In the genomic region with DNA sequence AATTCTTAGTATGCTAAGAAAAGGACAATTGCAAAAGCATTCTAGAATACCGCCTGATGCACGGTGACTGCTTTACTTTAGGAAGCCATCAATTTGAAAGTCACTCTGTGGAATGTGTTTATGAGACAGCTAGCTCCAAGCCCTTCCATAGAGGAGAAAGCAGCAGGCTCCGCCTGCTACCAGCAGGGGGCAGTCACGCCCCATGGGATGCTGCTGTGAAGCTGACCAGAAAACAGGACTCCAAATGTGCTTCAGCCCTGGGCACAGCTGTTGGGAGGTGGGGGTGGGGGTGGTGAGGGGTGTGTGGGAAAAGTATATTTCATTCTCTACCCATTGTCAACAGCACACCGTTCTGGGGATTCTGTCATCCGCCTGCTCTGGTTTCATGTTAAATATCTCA, we compare ENCODE assay signal across 9 mouse cellular contexts. TPM values are rescaled to one million over a fixed set of nuclear protein-coding genes. Genes with fewer than 3 reads are reported as not detected.
DNase-seq lines count a peak whose midpoint lies in the region; ATAC-seq lines count a peak whose summit lies in the region.
"Had no signal": no experiment of that assay in that cellular context is flagged by ENCODE, and none has a peak within 500 bp of the region (broad histone marks: within the 10 kb centered on the region; RNA-seq: fewer than 3 reads in every experiment).

No protein-coding gene starts in this region.

- H3K9ac ChIP-seq in midbrain, embryonic 14.5 days (replicated peaks; ENCODE audit: low read length), result no peak overlapping the region
- H3K9ac ChIP-seq in midbrain, embryonic 16.5 days (ENCODE audit: low read depth, low read length), result no peak overlapping the region
- no peak overlapping the region for H3K9ac ChIP-seq in limb, embryonic 11.5 days (ENCODE audit: low read length)
- H3K9ac ChIP-seq in neural tube, embryonic 14.5 days (replicated peaks; ENCODE audit: low read depth, low read length), result no peak overlapping the region

- no peaks in the 10 kb centered on the region for H3K36me3 ChIP-seq in midbrain, embryonic 14.5 days (ENCODE audit: control insufficient read depth, insufficient read depth, low read length)
- H3K36me3 ChIP-seq in midbrain, embryonic 16.5 days (ENCODE audit: control insufficient read depth, insufficient read depth, low read length), result no peaks in the 10 kb centered on the region
- no peaks in the 10 kb centered on the region for H3K36me3 ChIP-seq in limb, embryonic 11.5 days (ENCODE audit: control insufficient read depth, insufficient read depth, low read length)
- H3K36me3 ChIP-seq in neural tube, embryonic 14.5 days (ENCODE audit: control insufficient read depth, insufficient read depth, low read length), result no peaks in the 10 kb centered on the region

- no peaks in the 10 kb centered on the region for H3K9me3 ChIP-seq in midbrain, embryonic 14.5 days (ENCODE audit: control insufficient read depth, low read length)
- no peaks in the 10 kb centered on the region for H3K9me3 ChIP-seq in midbrain, embryonic 16.5 days (replicated peaks; ENCODE audit: control insufficient read depth, low read length, poor library complexity, severe bottlenecking)
- no peaks in the 10 kb centered on the region for H3K9me3 ChIP-seq in limb, embryonic 11.5 days (ENCODE audit: control insufficient read depth, low read length)
- no peaks in the 10 kb centered on the region for H3K9me3 ChIP-seq in neural tube, embryonic 14.5 days (ENCODE audit: control insufficient read depth, low read length)

- no peak overlapping the region for H3K4me3 ChIP-seq in midbrain, embryonic 14.5 days (replicated peaks; ENCODE audit: low read depth, low read length)
- no peak overlapping the region for H3K4me3 ChIP-seq in midbrain, embryonic 16.5 days (ENCODE audit: low read depth, low read length)
- no peak overlapping the region for H3K4me3 ChIP-seq in limb, embryonic 11.5 days (ENCODE audit: low read depth, low read length)
- no peak overlapping the region for H3K4me3 ChIP-seq in neural tube, embryonic 14.5 days (ENCODE audit: low read depth, low read length)

- no peak overlapping the region for H3K4me2 ChIP-seq in midbrain, embryonic 14.5 days (ENCODE audit: low read length)
- no peak overlapping the region for H3K4me2 ChIP-seq in midbrain, embryonic 16.5 days (ENCODE audit: low read length)
- H3K4me2 ChIP-seq in limb, embryonic 11.5 days (ENCODE audit: low read depth, severe bottlenecking), result no peak overlapping the region
- H3K4me2 ChIP-seq in neural tube, embryonic 14.5 days (ENCODE audit: low read depth, low read length), result no peak overlapping the region

- peaks cover 27% of the 10 kb centered on the region for H3K27me3 ChIP-seq in midbrain, embryonic 14.5 days (ENCODE audit: control insufficient read depth, insufficient read depth, low read length)
- peaks cover 9% of the 10 kb centered on the region for H3K27me3 ChIP-seq in midbrain, embryonic 16.5 days (ENCODE audit: control insufficient read depth, insufficient read depth, low read depth, low read length)
- H3K27me3 ChIP-seq in limb, embryonic 11.5 days (ENCODE audit: control insufficient read depth, insufficient read depth, low read length), result peaks cover 30% of the 10 kb centered on the region
- peaks cover 3% of the 10 kb centered on the region; the same call in 1 of the 2 replicates for H3K27me3 ChIP-seq in neural tube, embryonic 14.5 days (ENCODE audit: control insufficient read depth, insufficient read depth, low read length)

- ATAC-seq in midbrain, embryonic 14.5 days (ENCODE audit: low FRiP score, low TSS enrichment), result no peak
- ATAC-seq in midbrain, embryonic 16.5 days, result no peak
- peak; percentile 19; the same call in 1 of the 2 replicates for ATAC-seq in limb, embryonic 11.5 days (ENCODE audit: insufficient number of reproducible peaks, low FRiP score, low TSS enrichment, low read depth)
- peak; percentile 15; the same call in 1 of the 2 replicates for ATAC-seq in neural tube, embryonic 14.5 days (ENCODE audit: low read depth)

- peak; percentile 87 for DNase-seq in midbrain, embryonic 14.5 days
- peak; percentile 68 to 76 for DNase-seq in cerebellum, postnatal 36 days
- DNase-seq in gastrocnemius, postnatal 14 days, result peak; percentile 80
- DNase-seq in kidney, adult 8-10 months, result peak; percentile 59 to 75
- peak; percentile 87 for DNase-seq in limb, embryonic 11.5 days (ENCODE audit: low spot score)
- peak; percentile 81 for DNase-seq in thymus, postnatal 4 days

- no peak overlapping the region for H3K27ac ChIP-seq in midbrain, embryonic 14.5 days (replicated peaks; ENCODE audit: low read depth, low read length)
- no peak overlapping the region for H3K27ac ChIP-seq in midbrain, embryonic 16.5 days (ENCODE audit: low read length)
- no peak overlapping the region for H3K27ac ChIP-seq in limb, embryonic 11.5 days (replicated peaks; ENCODE audit: low read depth, low read length)
- no peak overlapping the region for H3K27ac ChIP-seq in neural tube, embryonic 14.5 days (ENCODE audit: low read depth, low read length)

- intact Hi-C loops in gastrocnemius, postnatal 14 days (cut with DNase I; ENCODE audit: low total_unique reads), result loop anchor here (5.0 to 10.0 kb wide), 4 partner anchors 357 to 1197 kb away; no protein-coding TSS in a partner anchor

- peaks cover 18% of the 10 kb centered on the region for H3K4me1 ChIP-seq in midbrain, embryonic 14.5 days (ENCODE audit: control insufficient read depth, insufficient read depth, low read length)
- H3K4me1 ChIP-seq in midbrain, embryonic 16.5 days (ENCODE audit: control insufficient read depth, insufficient read depth, low read length), result peaks cover 21% of the 10 kb centered on the region
- peaks cover 9% of the 10 kb centered on the region; the same call in 1 of the 2 replicates for H3K4me1 ChIP-seq in limb, embryonic 11.5 days (ENCODE audit: control insufficient read depth, insufficient read depth, low read length)
- H3K4me1 ChIP-seq in neural tube, embryonic 14.5 days (ENCODE audit: control insufficient read depth, insufficient read depth, low read length), result peaks cover 21% of the 10 kb centered on the region; the same call in 1 of the 2 replicates

- 26% methylated on average over 6 of the region's 6 CpGs for WGBS in midbrain, embryonic 14.5 days
- WGBS in midbrain, embryonic 16.5 days, result 21% methylated on average over 6 of the region's 6 CpGs
- 14% methylated on average over 6 of the region's 6 CpGs for WGBS in limb, embryonic 11.5 days
- WGBS in neural tube, embryonic 14.5 days, result 8% methylated on average over 6 of the region's 6 CpGs

RNA-seq across cellular contexts. Expression of gene Igfbp3, which starts 3.4 kb away (rescaled TPM):
- polyA plus RNA-seq in midbrain, embryonic 14.5 days (2014; fragmentation: Nextera tagmentation; extraction: Ambion mirVana), result 9.4 and 13.3 TPM in 2 replicates
- 13.7 and 15.6 TPM in 2 replicates for polyA plus RNA-seq in midbrain, embryonic 16.5 days (2015; fragmentation: Nextera tagmentation; extraction: Ambion mirVana)
- 10 to 100 TPM; 58.5 to 67.5 TPM for total RNA-seq in gastrocnemius, postnatal 14 days (2021)
- polyA plus RNA-seq in limb, embryonic 11.5 days (2014; fragmentation: Nextera tagmentation; extraction: Ambion mirVana), result 69.4 and 73.0 TPM in 2 replicates
- 14.2 and 23.3 TPM in 2 replicates for polyA plus RNA-seq in neural tube, embryonic 14.5 days (2014; fragmentation: Nextera tagmentation; extraction: Ambion mirVana)
- total RNA-seq: neutrophil, adult 5-6 weeks had no signal

RNA-seq across cellular contexts. Expression of gene Igfbp1, which starts 12.8 kb away (rescaled TPM):
- 0.13 TPM in 2 replicates for polyA plus RNA-seq in midbrain, embryonic 14.5 days (2014; fragmentation: Nextera tagmentation; extraction: Ambion mirVana)
- 0.11 and 0.27 TPM in 2 replicates for polyA plus RNA-seq in midbrain, embryonic 16.5 days (2015; fragmentation: Nextera tagmentation; extraction: Ambion mirVana)
- total RNA-seq in gastrocnemius, postnatal 14 days (2021), result not detected
- 0.37 and 0.40 TPM in 2 replicates for polyA plus RNA-seq in limb, embryonic 11.5 days (2014; fragmentation: Nextera tagmentation; extraction: Ambion mirVana)
- 0.46 TPM in 1 of 2 replicates, not detected in the other for polyA plus RNA-seq in neural tube, embryonic 14.5 days (2014; fragmentation: Nextera tagmentation; extraction: Ambion mirVana)
- total RNA-seq: neutrophil, adult 5-6 weeks had no signal

RNA-seq across cellular contexts. Expression of gene Gm11985, which starts 22.0 kb away (rescaled TPM):
- not detected in 2 replicates for polyA plus RNA-seq in midbrain, embryonic 14.5 days (2014; fragmentation: Nextera tagmentation; extraction: Ambion mirVana)
- not detected in 2 replicates for polyA plus RNA-seq in midbrain, embryonic 16.5 days (2015; fragmentation: Nextera tagmentation; extraction: Ambion mirVana)
- not detected for total RNA-seq in gastrocnemius, postnatal 14 days (2021)
- polyA plus RNA-seq in limb, embryonic 11.5 days (2014; fragmentation: Nextera tagmentation; extraction: Ambion mirVana), result not detected in 2 replicates
- polyA plus RNA-seq in neural tube, embryonic 14.5 days (2014; fragmentation: Nextera tagmentation; extraction: Ambion mirVana), result 0.20 TPM in 1 of 2 replicates, not detected in the other
- total RNA-seq: neutrophil, adult 5-6 weeks had no signal

Comparison
In these comparisons a context has a peak if more than half of its experiments do, and no peak if none do; other contexts are left out.
1. ATAC-seq: peak in limb, embryonic 11.5 days (single experiment) and neural tube, embryonic 14.5 days (single experiment); none in midbrain, embryonic 14.5 days (single experiment) and midbrain, embryonic 16.5 days (single experiment).
2. Peak in every context shown above with its lines, with median percentiles within 50 percentile points of each other: DNase-seq.